Mouse (Mus musculus): ENCODE data around the gene Cdhr5.

GRCm38 (mm10) chr7:141282756-141283155 lies 6.2 kb upstream of the Cdhr5 start:
- TF ChIP-seq CTCF (IDR thresholded peaks at IDR 0.05; ENCODE audit: low read depth), result no peak
- no peak for TF ChIP-seq EP300 (IDR thresholded peaks at IDR 0.05; ENCODE audit: low read depth)

Measured in liver, postnatal 0 days (tissue).